Mouse (Mus musculus): ENCODE data around the gene Mageb16.

Gene Mageb16

GRCm38 (mm10) chrX:79671411-79671810 lies at the start of gene Mageb16:
Gene Mageb16 (minus strand): TSS chrX:79671435.
- no peak for DNase-seq

- no peak for DNase-seq
Measured at GRCm38 (mm10) chrX:79651091-79651490, 20.1 kb downstream of the Mageb16 start.

- no peak for DNase-seq
Measured at GRCm38 (mm10) chrX:79635396-79635795, 35.8 kb downstream of the Mageb16 start.

GRCm38 (mm10) chrX:79606462-79606861 lies 64.8 kb downstream of the Mageb16 start:
- no peak for DNase-seq
